Mouse (Mus musculus) intestine, embryonic 14.5 days (tissue): ENCODE results near the gene Fam185a. TPM values are rescaled to one million over a fixed set of nuclear protein-coding genes. Genes with fewer than 3 reads are reported as not detected.

ENCODE experiments used
- ATAC-seq: fragments of 200-750 bp; cut with Nextera tagmentation; replicated peaks from 2 replicates; pipeline ENCODE4 v1.8.0; 2017; ENCODE audit warnings: low read depth, moderate number of reproducible peaks, moderate TSS enrichment, moderate library complexity; ENCODE audit not compliant: low FRiP score, low TSS enrichment
- DNase-seq: peaks from one replicate; pipeline ENCODE4 v3.0.0-alpha.2; 2018; ENCODE audit warnings: low spot score
- H3K27ac ChIP-seq: fragments of 300-500 bp; sonication (generic); 2 replicates; pipeline ENCODE4 v1.5.1; 2014; ENCODE audit warnings: low read depth, mild to moderate bottlenecking, control low read depth
- H3K27me3 ChIP-seq: fragments of 300-500 bp; sonication (generic); replicated peaks from 2 replicates; pipeline ENCODE4 v1.6.1; 2014; ENCODE audit warnings: low read length, control low read depth; ENCODE audit not compliant: control insufficient read depth, insufficient read depth
- H3K36me3 ChIP-seq: fragments of 300-500 bp; sonication (generic); 2 replicates; pipeline ENCODE4 v1.6.1; 2014; ENCODE audit warnings: low read length, control low read depth; ENCODE audit not compliant: control insufficient read depth, insufficient read depth
- H3K4me1 ChIP-seq: fragments of 300-500 bp; sonication (generic); replicated peaks from 2 replicates; pipeline ENCODE4 v1.6.1; 2014; ENCODE audit warnings: low read length, control low read depth, mixed read lengths; ENCODE audit not compliant: control insufficient read depth, insufficient read depth
- H3K4me2 ChIP-seq: fragments of 300-500 bp; sonication (generic); 2 replicates; pipeline ENCODE4 v1.6.1; 2014; ENCODE audit warnings: low read length
- H3K4me3 ChIP-seq: fragments of 300-500 bp; sonication (generic); 2 replicates; pipeline ENCODE4 v1.5.1; 2014; ENCODE audit warnings: low read depth, low read length, control low read depth, mixed read lengths
- H3K9ac ChIP-seq: fragments of 300-500 bp; sonication (generic); 2 replicates; pipeline ENCODE4 v1.6.1; 2014; ENCODE audit warnings: mild to moderate bottlenecking, low read length
- H3K9me3 ChIP-seq: fragments of 300-500 bp; sonication (generic); 2 replicates; pipeline ENCODE4 v1.6.1; 2016; ENCODE audit warnings: low read length, control low read depth; ENCODE audit not compliant: control insufficient read depth
- WGBS: fragments of 180-500 bp; shearing (Covaris S2); extraction: QIAGEN DNeasy Blood & Tissue Kit; methylation state at CpG from one replicate; pipeline ENCODE4 v1.1.7; 2014; 5-methylcytosine and 5-hydroxymethylcytosine counted together
- polyA plus RNA-seq: library from polyadenylated mRNA; unstranded; fragments of >200 nt; fragmentation: Nextera tagmentation; extraction: Ambion mirVana; gene quantifications from 2 replicates; pipeline ENCODE4 v1.2.1, GENCODE M21; 2014

Gene Fam185a
- polyA plus RNA-seq, 1 experiment from 2014 or later, result 11.1 TPM

DNA sequence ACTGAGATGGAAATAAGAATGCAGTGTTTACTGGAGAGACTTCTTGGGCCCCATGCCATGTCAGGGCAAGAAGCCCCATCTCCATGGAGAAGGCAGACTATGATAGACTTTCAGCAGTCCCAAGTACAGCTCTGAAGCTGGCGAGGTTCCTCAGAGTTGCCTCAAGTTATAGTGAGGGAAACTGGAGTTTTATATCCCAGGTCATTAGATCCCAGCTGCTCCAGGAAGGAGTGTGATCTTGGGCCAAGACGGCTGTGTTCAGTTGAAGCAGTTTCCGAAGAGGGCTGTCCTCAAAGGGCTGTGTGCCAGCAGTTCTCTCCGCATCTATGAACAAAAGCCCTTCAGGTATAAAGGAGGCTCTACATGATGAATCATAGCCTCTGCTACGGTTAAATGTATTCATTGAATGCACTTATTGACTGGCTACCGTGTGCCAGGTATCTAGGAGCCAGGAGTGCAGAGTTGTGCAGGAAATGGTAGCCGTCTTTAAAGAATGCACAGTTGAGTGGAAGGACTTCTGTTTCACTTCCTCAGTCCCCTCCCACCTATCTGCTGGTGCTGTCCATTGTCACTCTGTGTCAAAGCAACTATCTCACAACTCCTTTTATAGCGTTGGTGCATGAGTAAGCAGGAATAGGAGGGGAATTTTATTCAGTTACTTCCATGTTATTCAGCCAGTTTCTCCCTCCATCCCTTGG lies 16.2 kb downstream of the Fam185a start:
- ATAC-seq, result no peak

DNA sequence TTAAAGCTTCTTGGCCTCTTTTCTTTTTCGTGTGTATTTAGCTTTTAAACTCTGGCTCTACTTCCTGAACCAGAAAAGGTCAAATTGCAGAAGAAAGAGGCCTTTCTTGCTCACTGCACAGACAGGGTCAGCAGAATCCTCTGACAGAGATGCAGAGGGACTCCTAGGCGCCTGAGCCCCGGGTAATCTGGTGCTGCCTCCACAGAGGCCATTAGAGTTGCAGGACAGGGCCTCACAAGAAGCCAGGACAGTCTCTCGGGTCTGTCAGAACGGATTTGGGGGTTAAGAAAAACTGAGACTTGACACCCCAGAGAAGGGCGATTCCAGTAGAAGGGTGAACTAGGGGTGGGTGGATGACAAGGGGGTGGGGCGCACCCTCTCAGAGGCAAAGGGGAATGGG lies 42.6 kb downstream of the Fam185a start:
- Histone ChIP-seq H3K27me3 (no peaks in the 10 kb centered on the region), H3K36me3 (no peaks in the 10 kb centered on the region), H3K4me2 (no peak overlapping the region), H3K9me3 (no peaks in the 10 kb centered on the region), H3K27ac (no peak overlapping the region), H3K4me3 (no peak overlapping the region), H3K4me1 (no peaks in the 10 kb centered on the region), H3K9ac (no peak overlapping the region)
- ATAC-seq, result no peak
- DNase-seq, result no peak
- 63% methylated on average over 7 of the region's 7 CpGs for WGBS

More for the DNA sequence above, 16.2 kb downstream of the Fam185a start:
- H3K4me2 ChIP-seq, result no peak overlapping the region
- no peak overlapping the region for H3K4me3 ChIP-seq
- H3K27ac ChIP-seq, result peak overlapping the region; percentile 38; the same call in 1 of the 2 replicates
- H3K36me3 ChIP-seq, result no peaks in the 10 kb centered on the region
- peaks cover 9% of the 10 kb centered on the region; the same call in 1 of the 2 replicates for H3K4me1 ChIP-seq
- no peak for DNase-seq
- no peaks in the 10 kb centered on the region for H3K27me3 ChIP-seq
- no peak overlapping the region for H3K9ac ChIP-seq
- H3K9me3 ChIP-seq, result no peaks in the 10 kb centered on the region
- 68% methylated on average over 8 of the region's 8 CpGs for WGBS

DNA sequence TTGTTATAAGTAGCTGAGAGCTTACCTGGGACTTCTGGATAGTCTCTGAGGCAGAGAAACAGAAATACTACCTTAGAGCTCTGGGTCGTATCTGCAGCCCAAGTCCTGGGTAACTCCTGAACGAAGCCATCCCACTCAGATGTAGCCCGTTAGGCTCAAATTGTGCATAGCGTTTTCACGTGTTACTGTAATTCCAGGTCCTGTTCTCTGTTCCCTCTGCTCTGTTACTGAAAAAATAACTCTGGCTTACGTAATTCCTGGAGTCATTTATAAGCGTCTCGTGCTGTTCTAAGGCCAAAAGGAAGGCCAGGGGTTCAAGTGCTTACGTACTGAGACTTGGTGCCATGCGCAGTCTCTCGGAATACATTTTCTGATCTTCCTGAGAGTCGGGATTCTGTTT lies 43.3 kb downstream of the Fam185a start:
- H3K36me3 ChIP-seq, result no peaks in the 10 kb centered on the region
- H3K9ac ChIP-seq, result no peak overlapping the region
- no peak overlapping the region for H3K4me2 ChIP-seq
- no peaks in the 10 kb centered on the region for H3K9me3 ChIP-seq
- WGBS, result 80% methylated on average over 12 of the region's 12 CpGs
- H3K27me3 ChIP-seq, result no peaks in the 10 kb centered on the region
- no peaks in the 10 kb centered on the region for H3K4me1 ChIP-seq
- no peak for DNase-seq
- no peak for ATAC-seq
- H3K4me3 ChIP-seq, result no peak overlapping the region
- no peak overlapping the region for H3K27ac ChIP-seq

DNA sequence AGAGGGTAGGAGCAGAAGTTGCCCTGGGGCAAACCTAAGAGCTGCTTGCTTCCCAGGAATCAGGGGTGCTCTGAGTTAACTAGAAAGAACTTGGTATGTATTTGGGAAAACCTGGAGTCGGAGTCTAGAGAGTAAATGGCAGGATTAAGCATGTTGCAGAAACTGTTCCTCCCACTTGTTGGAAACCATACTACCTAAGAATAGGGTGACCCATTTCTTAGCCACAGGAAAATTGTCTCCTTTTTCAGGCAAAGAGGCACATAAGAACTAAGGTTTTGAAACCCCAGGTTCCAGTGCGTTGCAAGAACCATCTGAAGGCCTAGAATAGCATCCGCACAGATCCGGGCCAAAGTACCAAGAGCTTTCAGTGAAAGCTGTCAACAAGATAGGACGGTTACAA lies 53.7 kb downstream of the Fam185a start:
- ATAC-seq (no peak), DNase-seq (no peak)
- Histone ChIP-seq H3K9ac (no peak overlapping the region), H3K9me3 (no peaks in the 10 kb centered on the region), H3K4me2 (no peak overlapping the region), H3K27ac (no peak overlapping the region), H3K4me1 (0 out of 2 replicates have a peak, but pooled peaks cover 4% of the 10 kb centered on the region), H3K36me3 (no peaks in the 10 kb centered on the region), H3K4me3 (no peak overlapping the region), H3K27me3 (no peaks in the 10 kb centered on the region)
- 89% methylated on average over 5 of the region's 5 CpGs for WGBS

DNA sequence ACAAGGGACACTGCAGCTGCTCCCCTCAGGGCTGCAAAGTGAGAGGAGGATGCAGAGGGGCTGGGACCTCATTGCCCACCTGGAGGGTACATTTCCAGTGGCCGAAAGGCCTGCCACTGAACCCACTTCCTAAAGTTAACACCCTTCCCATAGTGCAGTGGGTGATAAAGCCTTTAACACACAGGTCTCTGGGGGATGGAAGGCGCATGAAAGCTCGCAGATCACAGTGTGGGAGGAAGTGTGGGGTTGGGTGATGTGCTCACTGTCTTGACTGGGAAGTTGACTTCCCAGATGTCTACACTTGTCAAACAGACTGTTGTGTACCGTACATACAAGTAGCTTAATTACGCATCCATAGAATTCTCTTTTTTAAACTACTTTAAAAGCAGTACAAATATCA lies 55.0 kb downstream of the Fam185a start:
- Histone ChIP-seq H3K4me2 (no peak overlapping the region), H3K4me3 (no peak overlapping the region), H3K27ac (no peak overlapping the region), H3K9me3 (no peaks in the 10 kb centered on the region), H3K9ac (no peak overlapping the region), H3K27me3 (no peaks in the 10 kb centered on the region), H3K4me1 (0 out of 2 replicates have a peak, but pooled peaks cover 4% of the 10 kb centered on the region), H3K36me3 (no peaks in the 10 kb centered on the region)
- ATAC-seq (no peak), DNase-seq (no peak)
- WGBS, result 91% methylated on average over 5 of the region's 5 CpGs

DNA sequence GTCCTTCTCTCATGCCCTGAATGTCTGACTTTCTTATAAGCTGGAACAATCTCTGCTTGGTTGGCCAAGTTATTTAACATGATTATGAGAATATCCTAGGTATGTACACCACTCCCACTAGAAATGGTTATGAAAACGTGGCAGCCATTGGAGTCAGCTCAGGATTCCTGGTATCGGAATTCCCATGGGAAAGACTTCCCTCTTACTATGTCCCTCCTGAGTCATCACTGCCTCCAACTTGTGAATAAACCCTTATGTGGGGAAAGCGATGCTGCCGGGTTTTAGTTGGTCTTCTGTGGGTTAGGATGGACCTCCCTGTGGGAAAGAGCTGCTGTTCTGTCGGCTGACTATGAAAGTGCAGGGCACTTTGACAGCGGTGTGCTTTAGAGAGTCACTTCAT lies 56.8 kb downstream of the Fam185a start:
- Histone ChIP-seq H3K27me3 (no peaks in the 10 kb centered on the region), H3K27ac (no peak overlapping the region), H3K4me2 (no peak overlapping the region), H3K4me3 (no peak overlapping the region), H3K4me1 (0 out of 2 replicates have a peak, but pooled peaks cover 4% of the 10 kb centered on the region), H3K9me3 (no peaks in the 10 kb centered on the region), H3K36me3 (no peaks in the 10 kb centered on the region), H3K9ac (no peak overlapping the region)
- DNase-seq (no peak), ATAC-seq (no peak)
- WGBS, result 90% methylated on average over 6 of the region's 6 CpGs

DNA sequence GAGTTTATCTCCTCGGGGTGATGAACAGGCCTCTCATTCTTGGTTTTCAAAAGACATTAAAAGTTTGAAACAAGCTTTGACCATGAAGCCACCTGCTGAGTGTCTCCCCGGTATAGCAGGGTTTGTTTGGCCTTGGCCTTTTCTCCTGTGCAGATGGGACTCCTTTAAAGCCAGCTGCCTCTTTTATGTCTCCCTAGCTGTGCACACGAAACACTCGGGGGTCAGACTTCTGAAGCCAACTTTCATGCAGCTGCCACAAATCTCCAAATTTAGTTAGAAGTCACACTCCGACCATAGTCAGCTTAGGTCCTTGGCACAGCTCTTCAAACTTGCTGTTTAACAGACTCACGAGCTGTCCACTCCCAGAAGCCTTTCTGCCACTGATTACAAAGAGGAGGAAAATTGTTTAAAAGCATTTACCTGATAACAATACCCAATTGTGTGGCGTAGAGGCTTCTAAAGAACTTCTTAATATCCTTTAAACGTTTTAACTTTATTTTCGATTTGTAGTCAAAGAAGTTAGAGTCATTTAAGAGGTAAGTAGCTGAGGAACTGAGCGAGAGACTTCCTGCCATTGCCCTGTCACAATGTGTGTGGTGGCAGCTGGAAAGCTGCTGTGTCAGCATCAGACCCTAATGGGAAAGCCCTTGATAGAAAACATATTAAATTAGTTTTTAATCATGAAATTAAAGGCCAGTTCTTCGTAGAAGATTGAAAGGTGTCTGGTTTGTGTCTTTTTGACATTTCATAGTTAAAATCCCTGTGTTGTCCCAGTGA lies 57.9 kb downstream of the Fam185a start:
- no peak for ATAC-seq

DNA sequence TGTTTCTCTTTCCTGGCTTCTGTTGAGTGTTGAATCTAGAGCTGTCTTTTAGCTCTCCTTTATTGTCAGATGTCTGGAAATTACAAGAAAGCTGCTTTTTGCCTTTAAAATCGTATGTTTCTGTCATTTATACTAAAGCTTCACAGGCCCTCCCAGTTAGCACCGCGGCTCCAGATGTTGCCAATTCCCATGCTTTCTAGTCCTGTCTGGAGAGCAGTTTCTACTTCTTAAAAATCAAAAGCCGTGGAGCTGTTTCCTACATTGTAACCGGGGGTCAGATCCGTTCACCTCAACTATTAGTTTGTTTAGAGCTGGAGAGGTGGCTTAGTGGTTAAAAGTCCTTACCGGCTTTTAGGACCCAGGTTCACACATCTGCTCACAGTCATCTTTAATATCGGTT lies 58.5 kb downstream of the Fam185a start:
- Histone ChIP-seq H3K9ac (no peak overlapping the region), H3K9me3 (no peaks in the 10 kb centered on the region), H3K36me3 (no peaks in the 10 kb centered on the region), H3K4me2 (no peak overlapping the region), H3K4me1 (0 out of 2 replicates have a peak, but pooled peaks cover 4% of the 10 kb centered on the region), H3K27ac (no peak overlapping the region), H3K4me3 (no peak overlapping the region), H3K27me3 (no peaks in the 10 kb centered on the region)
- no peak for ATAC-seq
- WGBS, result 69% methylated on average over 8 of the region's 8 CpGs
- no peak for DNase-seq

More for the DNA sequence above, 57.9 kb downstream of the Fam185a start:
- no peak for DNase-seq
- Histone ChIP-seq H3K9ac (no peak overlapping the region), H3K4me1 (0 out of 2 replicates have a peak, but pooled peaks cover 4% of the 10 kb centered on the region), H3K27me3 (no peaks in the 10 kb centered on the region), H3K4me2 (no peak overlapping the region), H3K4me3 (no peak overlapping the region), H3K9me3 (no peaks in the 10 kb centered on the region), H3K36me3 (no peaks in the 10 kb centered on the region), H3K27ac (no peak overlapping the region)
- WGBS, result 56% methylated on average over 11 of the region's 11 CpGs
